Mouse (Mus musculus): ENCODE data around the gene Syt2.

Syt2 gene

DNA sequence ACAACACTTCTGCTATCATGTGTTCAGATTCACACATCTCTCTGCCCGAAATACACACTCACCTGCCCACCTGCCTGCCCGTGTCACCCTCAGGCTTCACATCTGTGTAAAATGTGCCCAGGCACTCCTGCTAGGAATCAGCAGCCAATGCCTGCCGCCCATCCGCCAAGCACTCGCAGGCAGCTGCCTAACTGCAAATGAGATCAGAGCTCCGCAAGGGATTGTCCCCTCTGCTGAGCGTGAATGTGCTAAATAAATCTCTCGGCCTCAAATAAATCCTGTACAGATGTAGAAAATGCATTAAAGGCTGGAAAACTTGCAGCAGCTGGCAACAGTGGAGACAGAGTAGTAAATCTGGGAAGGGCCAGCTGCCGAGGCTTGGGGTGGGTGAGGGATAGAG lies 36.0 kb downstream of the Syt2 start:
- CTCF ChIA-PET = interaction anchor here in 3 of 4 experiments (0.6 to 1.1 kb wide), 3 partner anchors 8 to 198 kb away, joined by 3 to 4 read pairs (median 4); no protein-coding TSS in a partner anchor
- POLR2A ChIA-PET = no interaction called here

DNA sequence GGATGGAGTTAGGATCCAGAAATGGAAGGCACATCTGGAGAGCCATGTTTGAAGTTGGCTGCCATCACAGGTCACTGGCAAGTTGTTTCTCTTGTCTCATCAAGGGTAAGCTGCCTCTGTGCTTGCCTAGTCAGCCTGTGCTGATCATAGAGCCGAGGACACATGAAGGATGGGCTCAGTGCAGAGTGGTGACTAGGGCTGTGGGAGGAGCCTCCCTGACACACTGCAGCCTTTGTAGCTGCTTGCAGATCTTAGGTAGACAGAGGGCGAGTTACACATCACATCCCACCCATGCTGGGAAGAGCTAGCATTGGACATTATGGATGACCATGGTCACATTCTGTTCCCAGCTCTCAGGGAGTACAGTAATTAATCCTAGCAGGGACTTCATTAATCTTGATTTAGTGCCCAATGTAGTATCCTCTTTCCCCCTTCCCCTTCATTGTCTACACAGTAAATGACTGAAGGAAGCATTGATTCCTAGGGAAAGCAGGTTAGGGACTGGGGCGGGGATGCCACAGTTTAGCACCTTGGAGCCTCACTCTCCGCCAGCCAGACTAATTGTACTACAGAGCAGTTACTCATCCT lies 40.5 kb downstream of the Syt2 start:
- POLR2A ChIA-PET = interaction anchor here in 1 of 4 experiments (0.9 to 1.0 kb wide), 2 partner anchors 45 to 54 kb away, joined by 3 to 4 read pairs; no protein-coding TSS in a partner anchor
- CTCF ChIA-PET = interaction anchor here in 3 of 4 experiments (0.6 to 1.9 kb wide), 4 partner anchors 11 to 860 kb away, joined by 3 to 11 read pairs (median 4); no protein-coding TSS in a partner anchor

DNA sequence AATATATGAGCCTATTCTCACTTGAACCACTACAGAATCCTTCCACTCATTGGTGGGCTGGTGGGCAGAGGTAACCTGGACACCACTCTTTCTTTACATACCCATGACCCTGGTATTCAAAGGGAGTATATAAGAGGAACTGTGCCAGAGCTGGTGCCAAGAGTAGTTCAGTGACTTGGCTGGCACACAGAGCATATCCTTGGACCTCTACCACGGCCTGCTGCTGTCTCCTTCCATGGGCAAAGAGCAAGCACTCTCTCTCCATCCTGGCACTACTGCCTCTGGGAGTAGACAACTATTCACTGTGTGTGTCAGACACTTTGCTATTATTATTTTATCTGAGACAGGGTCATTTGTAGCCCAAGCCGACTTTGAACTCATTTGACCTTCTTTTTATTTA lies 49.8 kb downstream of the Syt2 start:
- ChIA-PET CTCF (interaction anchor here in 1 of 4 experiments (0.5 kb wide), 1 partner anchor 178 kb away, joined by 3 read pairs; no protein-coding TSS in a partner anchor), POLR2A (no interaction called here)

DNA sequence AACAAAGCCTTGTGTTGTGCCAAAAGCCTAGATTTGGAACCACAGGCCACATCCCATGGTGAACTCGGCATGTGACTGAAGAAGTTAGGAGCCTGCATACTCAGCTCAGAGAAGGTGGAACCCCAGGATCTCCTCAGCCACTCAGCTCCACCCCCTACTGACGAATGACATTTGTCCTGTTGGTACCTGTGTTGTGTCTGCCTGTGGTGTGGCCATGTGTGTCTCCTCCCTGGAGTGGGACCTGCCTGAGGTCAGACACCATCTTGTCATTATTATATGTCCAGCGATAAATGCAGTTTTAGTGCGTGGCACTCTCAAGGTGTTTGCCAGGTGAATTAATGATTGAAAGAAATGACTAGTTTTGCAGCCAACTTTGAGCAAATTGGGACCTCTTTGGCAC lies 50.6 kb downstream of the Syt2 start:
- ChIA-PET POLR2A (no interaction called here), CTCF (interaction anchor here in 1 of 4 experiments (0.5 kb wide), 1 partner anchor 178 kb away, joined by 3 read pairs; no protein-coding TSS in a partner anchor)

DNA sequence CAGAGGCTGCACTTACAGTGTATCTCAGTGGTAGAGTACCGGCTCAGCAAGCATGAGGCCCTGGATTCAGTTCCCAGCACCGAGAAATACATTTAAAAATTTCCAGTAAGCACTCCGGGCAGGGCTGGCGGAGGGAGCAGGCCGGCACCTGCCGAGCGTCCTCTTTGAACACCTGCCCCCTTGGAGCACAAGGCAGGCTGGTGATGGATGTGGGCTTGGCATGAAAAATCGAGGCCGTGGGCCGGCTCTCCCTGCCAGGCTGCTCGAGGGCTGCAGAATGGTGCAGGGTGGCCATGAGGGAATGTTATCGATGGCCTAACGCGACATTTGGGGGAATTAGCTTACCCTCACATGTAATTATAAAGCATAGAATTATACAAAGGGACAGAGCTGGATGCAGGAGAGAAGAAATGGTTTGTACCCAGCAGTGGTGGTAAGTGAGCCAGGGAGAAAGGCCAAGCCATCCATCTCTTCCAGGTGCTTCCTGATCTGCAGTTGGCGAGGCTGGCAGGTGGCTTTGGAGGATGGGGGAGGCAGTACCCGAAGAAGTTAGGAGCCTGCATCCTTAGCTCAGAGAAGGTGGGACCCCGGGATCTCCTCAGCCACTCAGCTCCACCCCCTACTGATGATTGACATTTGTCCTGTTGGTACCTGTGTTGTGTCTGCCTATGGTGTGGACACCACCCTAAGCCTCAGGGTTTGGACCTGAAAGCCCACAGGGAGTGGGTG lies 51.2 kb downstream of the Syt2 start:
- ChIA-PET POLR2A (no interaction called here), CTCF (interaction anchor here in 1 of 4 experiments (0.5 kb wide), 1 partner anchor 1131 kb away, joined by 3 read pairs; no protein-coding TSS in a partner anchor)

DNA sequence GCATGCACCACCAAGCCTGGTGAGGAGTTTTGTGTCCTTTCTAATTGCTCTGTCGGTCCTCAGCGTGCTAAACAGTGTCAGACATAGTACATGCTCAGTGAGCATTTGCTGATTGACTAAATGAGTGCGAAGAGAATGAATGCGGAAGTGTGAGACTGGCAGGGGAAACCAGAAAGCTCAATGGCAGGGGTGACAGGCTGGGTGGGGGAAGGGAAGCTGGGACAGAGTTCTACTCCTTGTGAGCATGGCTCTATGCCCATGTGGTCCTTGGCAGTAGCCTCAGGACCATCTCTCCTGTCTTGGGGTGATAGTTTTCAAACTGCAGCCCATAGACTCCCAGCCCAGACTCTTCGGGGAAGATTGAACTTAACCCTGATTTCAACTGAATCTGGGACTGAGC lies 52.0 kb downstream of the Syt2 start:
- POLR2A ChIA-PET = no interaction called here
- CTCF ChIA-PET = interaction anchor here in 1 of 4 experiments (3.3 kb wide), 1 partner anchor 18 kb away, joined by 13 read pairs; no protein-coding TSS in a partner anchor

DNA sequence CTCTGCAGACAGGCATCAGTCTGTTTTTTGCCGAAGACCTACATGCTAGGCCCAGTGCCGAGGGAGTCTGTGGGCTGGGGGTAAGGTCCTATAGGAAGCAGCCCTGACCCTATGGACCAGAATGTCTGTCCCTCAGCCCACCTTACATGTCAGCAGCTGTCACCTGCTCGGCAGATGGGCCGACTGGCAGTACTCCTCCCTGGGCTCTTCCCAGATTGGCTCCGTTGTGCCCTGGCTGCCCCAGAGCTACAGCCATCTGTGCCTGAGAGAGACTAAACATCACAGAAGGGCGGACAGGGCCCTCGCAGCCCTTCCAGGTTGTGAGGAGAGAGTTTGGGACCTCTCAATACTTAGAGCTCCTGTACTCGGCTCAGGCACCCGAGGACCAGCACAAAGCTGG lies 52.9 kb downstream of the Syt2 start:
- ChIA-PET CTCF (interaction anchor here in 3 of 4 experiments (0.6 to 3.3 kb wide), 3 partner anchors 19 to 407 kb away, joined by 3 to 13 read pairs (median 4); no protein-coding TSS in a partner anchor), POLR2A (interaction anchor here in 2 of 4 experiments (0.6 to 0.9 kb wide), 2 partner anchors 16 to 321 kb away, joined by 3 read pairs; no protein-coding TSS in a partner anchor)

DNA sequence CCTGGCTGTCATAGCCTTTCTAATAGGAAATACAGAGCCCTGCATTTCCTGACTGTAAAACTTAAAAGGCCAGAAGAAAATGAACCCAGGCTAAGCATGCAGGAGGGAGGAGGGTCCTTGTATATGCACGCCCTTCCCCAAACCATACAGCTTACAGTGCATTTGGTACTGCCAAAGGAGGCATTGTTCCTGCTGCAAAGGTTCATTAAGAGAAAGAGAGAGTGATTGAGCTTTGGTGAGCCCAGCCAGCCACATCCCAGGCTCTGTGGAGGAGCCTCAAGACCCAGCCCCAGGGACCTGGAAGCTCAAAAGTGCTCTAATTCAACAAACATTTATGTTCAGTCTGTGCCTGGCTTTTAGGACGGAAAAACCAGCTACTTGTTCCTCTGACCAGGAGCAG lies 53.7 kb downstream of the Syt2 start:
- ChIA-PET POLR2A (interaction anchor here in 3 of 4 experiments (0.6 to 0.9 kb wide), 4 partner anchors 16 to 1286 kb away, joined by 3 to 7 read pairs (median 4); no protein-coding TSS in a partner anchor), CTCF (interaction anchor here (0.5 to 3.3 kb wide), 7 partner anchors 20 to 406 kb away, joined by 3 to 13 read pairs (median 5); no protein-coding TSS in a partner anchor)

DNA sequence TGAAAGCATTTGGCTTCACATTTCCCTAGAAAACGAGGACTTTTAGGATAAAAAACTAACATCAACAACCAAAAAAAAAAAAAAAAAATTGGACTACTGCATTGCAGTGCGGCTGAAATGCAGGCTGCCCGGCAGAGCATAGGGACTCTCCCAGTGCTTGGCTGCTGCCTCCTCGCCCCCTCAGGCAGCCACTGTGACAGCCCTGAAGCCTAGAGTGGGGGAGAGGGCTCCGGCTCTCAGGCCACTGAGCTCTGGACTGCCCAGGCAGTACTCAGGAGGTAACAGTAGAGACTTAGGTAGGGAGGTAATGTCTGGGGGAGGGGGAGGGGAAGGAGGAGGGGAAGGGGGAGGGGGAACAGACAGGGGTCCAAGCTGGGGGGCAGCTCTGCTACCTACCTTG lies 54.2 kb downstream of the Syt2 start:
- ChIA-PET CTCF (interaction anchor here (0.5 to 3.3 kb wide), 9 partner anchors 9 to 156 kb away, joined by 3 to 13 read pairs (median 5); no protein-coding TSS in a partner anchor), POLR2A (interaction anchor here in 2 of 4 experiments (0.5 to 0.7 kb wide), 8 partner anchors 113 to 1286 kb away, joined by 3 to 8 read pairs (median 4); no protein-coding TSS in a partner anchor)

DNA sequence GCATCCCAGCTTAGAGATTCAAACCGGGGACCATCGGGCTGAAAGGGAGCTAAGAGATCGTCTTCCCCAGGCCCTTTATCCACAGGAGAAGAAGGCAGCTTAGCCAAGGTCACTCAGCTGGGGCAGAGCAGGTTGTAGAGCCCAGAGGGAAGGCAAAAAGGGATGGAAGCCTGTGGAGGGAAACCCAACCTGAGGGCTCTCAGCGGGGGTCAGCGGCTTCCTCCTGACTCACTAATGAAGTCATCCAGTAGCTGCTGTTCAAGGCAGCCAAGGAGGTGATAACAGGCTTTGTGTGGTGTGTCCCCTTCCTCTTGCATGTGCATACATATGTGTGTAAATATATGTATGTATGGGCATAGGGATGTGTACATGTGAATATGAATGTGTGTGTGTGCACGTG lies 54.7 kb downstream of the Syt2 start:
- ChIA-PET CTCF (interaction anchor here (0.6 to 3.3 kb wide), 9 partner anchors 9 to 155 kb away, joined by 3 to 13 read pairs (median 3); no protein-coding TSS in a partner anchor), POLR2A (interaction anchor here in 2 of 4 experiments (0.5 to 1.1 kb wide), 7 partner anchors 52 to 1253 kb away, joined by 3 to 8 read pairs (median 4); no protein-coding TSS in a partner anchor)

DNA sequence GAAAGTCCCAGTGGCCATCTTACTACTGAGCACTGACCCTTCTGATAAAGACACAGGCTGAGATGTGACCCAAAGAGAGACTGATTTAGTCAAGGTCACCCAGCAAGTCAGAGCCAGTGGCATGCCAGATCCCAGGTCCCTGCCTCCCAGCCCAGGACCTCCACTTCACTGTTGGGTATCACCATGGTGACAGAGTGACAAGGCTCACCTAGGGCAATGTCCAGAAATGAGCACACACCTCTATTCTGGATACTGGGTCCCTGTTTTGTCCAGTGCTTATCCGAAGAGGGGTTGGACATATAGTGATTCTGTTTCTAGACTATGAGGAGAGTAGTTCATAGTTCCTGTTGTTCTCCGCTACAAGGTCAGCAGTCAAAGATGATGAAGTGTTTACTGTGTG lies 56.8 kb downstream of the Syt2 start:
- CTCF ChIA-PET = no interaction called here
- POLR2A ChIA-PET = no interaction called here

DNA sequence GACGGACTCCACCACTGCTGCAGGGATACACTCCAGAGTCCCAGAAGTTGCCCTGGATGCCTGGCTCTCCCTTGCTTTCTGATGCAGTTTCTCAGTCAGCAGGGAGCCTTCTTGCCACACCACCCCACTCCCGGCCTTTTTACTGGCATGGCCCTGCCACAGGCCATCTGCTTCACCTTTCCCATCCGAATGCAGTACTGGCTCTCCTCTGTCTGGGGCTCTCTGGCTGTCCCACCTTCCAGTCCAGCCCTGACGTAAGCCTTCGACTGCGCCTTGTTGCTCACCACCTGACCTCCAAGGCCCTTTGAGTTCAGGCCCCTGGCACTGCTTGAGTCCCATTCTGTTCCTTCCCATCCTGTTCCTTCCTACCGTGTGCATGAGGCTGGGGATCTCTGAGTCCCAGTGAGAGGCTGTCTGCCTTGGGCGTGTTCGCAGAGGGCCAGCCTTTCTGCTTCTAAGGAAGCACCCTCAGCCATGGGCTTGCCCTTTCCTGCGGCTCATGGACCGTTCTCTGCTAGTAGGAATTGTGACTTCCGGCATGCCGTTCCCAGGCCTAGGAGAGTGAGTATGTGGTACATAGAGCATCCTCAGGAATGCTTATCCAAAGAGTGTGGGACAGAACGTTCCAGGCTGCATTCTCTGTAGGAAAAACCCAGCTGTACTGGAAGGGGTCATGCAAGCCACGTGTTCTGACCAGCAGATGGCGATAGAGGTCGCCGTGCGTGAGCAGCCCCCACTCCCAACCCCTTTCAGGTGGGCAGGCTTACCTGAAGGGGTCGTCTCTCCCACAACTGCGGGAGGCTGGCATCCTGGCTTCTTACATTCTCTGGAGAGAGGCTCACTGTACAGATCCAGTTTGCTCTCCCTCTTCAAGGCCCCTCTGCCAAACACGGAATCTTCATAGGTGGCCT lies 58.2 kb downstream of the Syt2 start:
- ChIA-PET POLR2A (interaction anchor here in 2 of 4 experiments (0.8 to 2.2 kb wide), 3 partner anchors 9 to 257 kb away, joined by 3 to 8 read pairs (median 4); partner anchors contain the start of gene Ube2t (in 1 of the 2)), CTCF (interaction anchor here (0.5 to 2.7 kb wide), 36 partner anchors 9 to 942 kb away, joined by 3 to 15 read pairs (median 4); partner anchors contain the start of genes Rabif (in 1 of the 4) and Ube2t (in 1 of the 4))

DNA sequence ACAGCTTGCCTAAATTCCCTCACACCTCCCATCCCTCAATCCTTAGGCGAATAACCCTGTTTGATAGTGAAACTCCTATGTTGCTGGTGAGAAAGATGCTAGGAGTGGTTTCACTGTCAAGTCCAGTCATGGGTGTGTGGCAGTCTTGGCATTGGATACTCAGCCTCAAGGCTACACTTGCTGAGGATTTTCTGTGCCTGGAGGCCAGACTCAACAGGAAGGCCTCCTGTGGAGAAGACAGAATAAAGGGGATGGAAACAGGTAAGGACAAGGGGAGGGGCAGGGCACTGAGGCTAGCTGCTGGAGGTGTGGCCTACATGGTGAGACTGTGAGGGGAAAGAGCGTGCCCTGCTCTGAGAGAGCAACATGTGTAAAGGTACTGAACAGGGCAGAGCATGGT lies 60.1 kb downstream of the Syt2 start:
- ChIA-PET CTCF (interaction anchor here in 3 of 4 experiments (0.5 to 2.4 kb wide), 6 partner anchors 11 to 399 kb away, joined by 3 to 9 read pairs (median 4); partner anchors contain the start of genes Lgr6 (in 1 of the 3) and Ube2t (in 1 of the 3)), POLR2A (interaction anchor here in 2 of 4 experiments (1.2 to 2.2 kb wide), 3 partner anchors 7 to 251 kb away, joined by 3 to 8 read pairs (median 3); partner anchors contain the start of gene Klhl12 (in 1 of the 2))

DNA sequence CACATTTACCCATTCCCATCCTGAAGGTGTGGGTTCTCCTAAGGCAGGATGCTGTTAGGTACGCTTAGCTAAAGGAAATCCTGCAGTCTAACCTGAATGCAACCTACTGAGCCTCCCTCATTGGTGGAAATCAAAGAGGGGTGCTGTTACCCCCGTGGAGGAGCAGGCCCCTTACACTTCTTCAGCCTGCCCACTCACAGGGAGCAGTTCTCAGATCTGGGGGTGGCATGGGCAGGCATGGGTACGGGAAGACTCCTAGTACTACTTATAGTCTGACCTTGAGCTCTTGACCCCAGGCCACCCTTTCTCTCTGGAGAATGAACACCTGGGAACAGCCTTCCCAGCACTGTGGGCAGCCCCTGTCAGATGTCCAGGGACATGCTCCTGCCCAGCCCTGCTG lies 61.0 kb downstream of the Syt2 start:
- ChIA-PET CTCF (interaction anchor here (0.5 to 1.5 kb wide), 4 partner anchors 33 to 398 kb away, joined by 4 to 9 read pairs (median 6); partner anchors contain the start of gene Lgr6 (in 1 of the 4)), POLR2A (interaction anchor here in 1 of 4 experiments (1.4 kb wide), 1 partner anchor 11 kb away, joined by 3 read pairs; no protein-coding TSS in a partner anchor)

DNA sequence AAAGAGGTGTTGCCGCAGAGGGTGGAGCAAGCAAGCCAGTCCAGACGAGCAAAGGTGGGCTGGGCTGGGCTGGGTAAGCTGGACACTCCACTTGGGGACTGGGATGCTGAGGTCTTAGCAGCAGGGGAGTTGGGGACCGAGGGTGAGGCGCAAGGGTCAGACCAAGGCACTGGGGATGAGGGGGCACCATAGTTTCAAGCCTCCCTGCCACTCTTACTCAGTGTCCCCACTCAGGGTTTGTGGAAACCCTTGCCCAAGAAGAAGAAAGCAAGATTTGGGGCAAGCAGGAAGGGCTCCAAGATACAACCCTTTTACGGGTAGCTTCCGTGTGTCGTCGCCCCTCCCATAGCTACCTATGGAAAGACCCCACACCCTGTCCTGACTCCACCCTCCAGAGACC lies 61.8 kb downstream of the Syt2 start:
- POLR2A ChIA-PET = interaction anchor here in 2 of 4 experiments (0.7 to 1.4 kb wide), 4 partner anchors 10 to 254 kb away, joined by 3 read pairs; partner anchors contain the start of gene Ube2t (in 1 of the 2)
- CTCF ChIA-PET = interaction anchor here in 3 of 4 experiments (0.5 to 1.2 kb wide), 3 partner anchors 33 to 247 kb away, joined by 3 to 7 read pairs (median 4); no protein-coding TSS in a partner anchor

DNA sequence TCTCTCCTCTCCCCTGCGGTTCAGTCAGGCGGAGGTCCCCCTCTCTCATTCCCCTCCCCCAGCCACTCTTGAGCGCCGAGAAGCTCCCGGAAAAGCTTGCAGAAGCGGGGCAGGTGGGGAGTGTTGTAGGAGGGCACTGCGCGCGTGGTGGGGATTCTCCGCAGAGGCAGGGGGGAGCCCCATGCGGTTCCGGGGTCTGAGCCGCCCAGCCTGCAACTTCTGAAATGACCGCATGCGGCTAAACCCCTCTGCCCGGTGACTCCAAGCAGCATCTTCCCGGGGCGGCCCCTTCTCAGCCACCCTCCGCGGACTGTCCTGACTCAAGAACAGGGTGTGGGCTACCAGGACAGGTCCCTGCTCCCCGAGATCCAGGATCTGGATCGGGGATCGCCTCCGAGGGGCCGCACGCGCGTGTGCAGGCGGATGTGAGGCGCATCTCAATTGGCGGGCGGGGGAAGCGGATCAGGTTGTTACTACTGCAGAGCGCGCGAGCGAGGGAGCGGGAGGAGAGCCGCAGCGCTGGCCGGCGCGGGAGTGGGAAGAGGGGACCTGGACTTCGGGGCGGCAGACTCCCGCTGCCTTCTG lies 62.4 kb downstream of the Syt2 start:
- ChIA-PET POLR2A (interaction anchor here in 3 of 4 experiments (0.7 to 1.4 kb wide), 3 partner anchors 10 to 253 kb away, joined by 3 to 4 read pairs (median 3); partner anchors contain the start of gene Ube2t (in 1 of the 3)), CTCF (interaction anchor here in 2 of 4 experiments (0.5 to 1.0 kb wide), 4 partner anchors 32 to 218 kb away, joined by 3 to 4 read pairs (median 4); no protein-coding TSS in a partner anchor)
